Mouse (Mus musculus) splenic B cell, adult 2 months (primary cell): Measurements from ENCODE around the gene P3h2.

Experiments used
- DNase-seq: peaks from one replicate; pipeline ENCODE4 v3.0.0-alpha.2; 2011; ENCODE audit warnings: low read depth, low spot score
- H3K27me3 ChIP-seq: 2 replicates; pipeline ENCODE4 v1.6.1; 2012; ENCODE audit warnings: mild to moderate bottlenecking, low read length, moderate library complexity, mixed read lengths; ENCODE audit not compliant: control insufficient read depth, poor library complexity, insufficient read depth, severe bottlenecking
- H3K36me3 ChIP-seq: 2 replicates; pipeline ENCODE4 v1.6.1; 2012; ENCODE audit warnings: mild to moderate bottlenecking, low read length, moderate library complexity, mixed read lengths; ENCODE audit not compliant: control insufficient read depth, poor library complexity, insufficient read depth, severe bottlenecking

P3h2 gene

DNA sequence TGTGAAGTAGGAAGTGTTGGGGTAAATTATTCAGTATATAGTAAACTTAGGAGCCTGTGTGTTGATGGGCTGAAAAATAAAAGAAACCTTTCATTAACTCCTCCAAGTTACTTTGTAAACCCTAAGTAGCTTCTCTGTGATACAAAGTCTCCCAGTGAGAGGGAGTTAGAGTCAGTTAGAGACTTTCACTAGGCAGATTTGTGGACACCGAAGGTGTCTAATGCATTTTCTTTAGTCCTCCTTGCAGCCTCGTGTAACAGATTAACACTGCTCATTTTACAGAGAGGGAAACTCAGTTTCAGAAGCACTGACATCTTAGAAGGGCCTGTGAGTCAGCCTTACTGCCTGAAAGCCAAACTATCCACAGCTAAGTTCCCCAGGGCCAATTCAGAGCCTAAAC is 20.4 kb downstream of the P3h2 start:
- H3K36me3 ChIP-seq = no peaks in the 10 kb centered on the region
- no peaks in the 10 kb centered on the region for H3K27me3 ChIP-seq
- DNase-seq = no peak

DNA sequence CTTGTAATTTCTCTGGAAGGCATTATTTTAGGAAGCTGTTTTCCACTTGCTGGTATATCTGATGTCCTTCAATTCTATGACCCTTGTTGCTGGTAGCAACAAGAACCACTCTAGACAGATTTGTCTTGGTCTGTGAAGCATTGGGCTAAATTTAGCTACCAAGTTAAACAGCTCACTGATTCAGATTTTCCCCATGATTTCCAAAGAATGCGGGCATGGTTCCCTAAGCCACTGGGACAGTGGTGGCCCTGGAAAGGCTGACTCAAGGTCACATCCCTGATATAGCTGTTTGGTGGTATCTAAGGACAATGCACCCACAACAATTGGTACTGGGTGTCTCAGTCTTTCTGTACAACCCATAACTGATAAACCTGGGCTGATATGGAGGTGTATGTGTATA is 22.8 kb downstream of the P3h2 start:
- Histone ChIP-seq H3K36me3 (no peaks in the 10 kb centered on the region), H3K27me3 (no peaks in the 10 kb centered on the region)
- DNase-seq = no peak

- no peak for DNase-seq
- Histone ChIP-seq H3K27me3 (no peaks in the 10 kb centered on the region), H3K36me3 (no peaks in the 10 kb centered on the region)
These were observed 23.2 kb downstream of the P3h2 start for GRCm38 (mm10) chr16:26082391-26082790.

DNA sequence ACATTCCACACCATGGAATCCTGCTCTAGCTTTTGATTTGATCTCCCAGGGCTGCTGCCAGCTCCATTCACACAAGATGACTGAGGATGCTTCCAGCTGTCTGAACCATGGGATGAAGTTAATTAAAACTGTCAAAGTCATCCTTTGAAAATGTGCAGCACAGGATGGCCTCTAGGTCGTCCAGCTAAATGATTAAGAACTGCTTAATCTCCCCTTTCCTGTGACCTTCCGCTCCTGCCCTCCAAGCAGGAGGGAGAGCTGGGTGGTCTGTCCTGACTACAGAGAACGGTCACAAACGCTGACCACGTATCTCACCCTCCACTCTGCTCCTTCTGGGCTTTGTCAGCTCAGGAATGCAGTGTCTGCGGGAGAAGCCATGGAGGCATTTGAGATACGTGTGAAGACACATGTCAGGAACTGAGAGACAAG is 26.6 kb downstream of the P3h2 start:
- Histone ChIP-seq H3K27me3 (no peaks in the 10 kb centered on the region), H3K36me3 (no peaks in the 10 kb centered on the region)
- DNase-seq = no peak

GRCm38 (mm10) chr16:26078100-26078422 is 27.5 kb downstream of the P3h2 start:
- Histone ChIP-seq H3K36me3 (no peaks in the 10 kb centered on the region), H3K27me3 (no peaks in the 10 kb centered on the region)
- DNase-seq = no peak

- no peak for DNase-seq
- H3K36me3 ChIP-seq = no peaks in the 10 kb centered on the region
- H3K27me3 ChIP-seq = no peaks in the 10 kb centered on the region
These were observed 28.1 kb downstream of the P3h2 start for GRCm38 (mm10) chr16:26077246-26078099.

DNA sequence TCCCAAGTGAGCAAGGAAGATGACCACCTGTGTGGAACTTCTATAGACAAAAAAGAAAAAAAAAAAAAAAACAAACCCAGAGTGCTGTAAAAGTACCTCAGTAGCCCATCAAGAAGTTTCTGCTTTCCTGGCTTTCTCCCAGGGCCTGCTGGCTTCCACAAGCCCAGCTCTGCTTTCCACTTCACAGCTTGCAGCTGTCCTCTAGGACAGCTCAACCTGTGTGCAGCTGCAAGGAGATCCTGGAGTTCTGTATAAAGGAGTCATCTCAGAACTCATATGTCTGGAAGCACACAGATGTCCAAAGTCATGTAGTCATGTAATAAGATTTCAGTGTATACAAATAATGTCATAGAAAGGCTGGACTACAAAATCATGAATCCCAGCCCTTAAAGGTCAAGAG is 30.5 kb downstream of the P3h2 start:
- no peaks in the 10 kb centered on the region for H3K27me3 ChIP-seq
- no peak for DNase-seq
- H3K36me3 ChIP-seq = no peaks in the 10 kb centered on the region

DNA sequence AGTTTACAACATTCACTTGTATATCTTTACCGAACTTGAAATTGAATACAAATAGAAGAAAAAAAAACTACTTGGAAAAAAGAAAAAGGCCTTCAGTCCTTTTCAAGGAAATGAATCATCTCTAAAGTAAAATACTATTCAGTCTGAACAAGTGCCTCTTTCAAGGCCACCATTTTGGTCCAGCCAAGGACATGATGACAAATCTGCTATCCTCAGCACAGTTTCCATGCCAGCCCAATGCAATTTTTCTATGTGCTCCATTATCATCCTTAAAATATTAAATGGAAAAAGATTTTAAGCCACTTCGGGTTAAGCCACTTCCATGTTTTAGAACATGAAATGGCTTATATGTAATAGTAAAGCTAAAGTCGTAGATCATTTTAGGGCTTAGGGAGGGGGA is 35.2 kb downstream of the P3h2 start:
- DNase-seq = no peak
- Histone ChIP-seq H3K27me3 (no peaks in the 10 kb centered on the region), H3K36me3 (no peaks in the 10 kb centered on the region)

GRCm38 (mm10) chr16:26065060-26065459 is 40.5 kb downstream of the P3h2 start:
- Histone ChIP-seq H3K27me3 (no peaks in the 10 kb centered on the region), H3K36me3 (no peaks in the 10 kb centered on the region)
- no peak for DNase-seq

- DNase-seq = no peak
- Histone ChIP-seq H3K36me3 (no peaks in the 10 kb centered on the region), H3K27me3 (no peaks in the 10 kb centered on the region)
These were observed 45.1 kb downstream of the P3h2 start for GRCm38 (mm10) chr16:26060239-26061085.

DNA sequence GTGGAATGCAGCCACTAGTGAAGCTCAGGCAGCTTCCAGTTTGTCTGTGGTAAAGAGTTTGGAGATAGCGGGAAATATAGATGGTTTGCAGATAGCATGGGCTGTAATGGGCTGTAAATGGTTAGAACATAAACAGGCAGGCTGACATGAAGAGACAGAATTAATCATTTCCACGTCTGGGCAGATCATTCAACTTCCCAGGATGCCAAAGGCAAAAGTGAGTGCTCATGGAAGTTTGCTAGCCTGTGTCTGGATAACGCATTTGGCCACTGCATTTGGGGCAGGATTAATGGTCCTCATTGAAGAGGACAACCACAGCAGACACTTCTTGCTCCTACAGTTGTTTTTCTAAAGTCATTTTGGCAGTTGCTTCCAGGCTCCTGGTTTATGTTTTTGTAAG is 52.0 kb downstream of the P3h2 start:
- H3K27me3 ChIP-seq = no peaks in the 10 kb centered on the region
- no peak for DNase-seq
- no peaks in the 10 kb centered on the region for H3K36me3 ChIP-seq

DNA sequence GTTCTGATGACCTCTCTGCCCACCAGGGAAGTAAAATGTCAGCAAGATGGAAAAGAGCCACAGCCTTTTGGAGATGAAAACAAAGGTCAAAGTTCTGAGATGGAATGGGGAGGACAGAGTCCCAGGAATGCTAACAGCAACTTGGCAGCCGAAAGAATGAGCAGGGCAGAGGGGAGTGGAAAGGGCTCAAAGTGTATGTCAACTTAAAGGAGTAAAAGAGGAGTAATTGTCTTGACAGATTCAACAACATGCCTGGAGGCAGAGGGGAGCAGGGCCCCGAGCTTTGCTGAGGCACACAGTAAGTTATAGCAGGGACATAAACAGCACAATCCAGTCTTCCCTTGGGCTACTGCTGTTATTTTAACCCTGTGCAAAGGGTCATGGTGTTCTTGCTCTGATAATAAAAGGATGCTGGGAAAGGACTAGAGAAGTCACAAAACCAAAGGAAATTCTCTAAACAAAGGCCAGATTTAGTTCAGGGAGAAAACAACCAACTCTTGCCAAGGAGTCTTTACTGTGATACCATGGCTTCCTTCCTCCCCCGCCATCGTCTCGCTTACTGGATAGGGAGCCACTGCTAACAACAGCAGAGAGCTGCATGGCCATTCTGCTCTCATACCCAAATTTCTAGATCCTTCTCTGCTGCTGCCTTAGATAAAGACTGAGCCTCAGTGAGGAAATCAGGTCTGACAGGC is 56.0 kb downstream of the P3h2 start:
- no peaks in the 10 kb centered on the region for H3K36me3 ChIP-seq
- DNase-seq = no peak
- no peaks in the 10 kb centered on the region for H3K27me3 ChIP-seq

DNA sequence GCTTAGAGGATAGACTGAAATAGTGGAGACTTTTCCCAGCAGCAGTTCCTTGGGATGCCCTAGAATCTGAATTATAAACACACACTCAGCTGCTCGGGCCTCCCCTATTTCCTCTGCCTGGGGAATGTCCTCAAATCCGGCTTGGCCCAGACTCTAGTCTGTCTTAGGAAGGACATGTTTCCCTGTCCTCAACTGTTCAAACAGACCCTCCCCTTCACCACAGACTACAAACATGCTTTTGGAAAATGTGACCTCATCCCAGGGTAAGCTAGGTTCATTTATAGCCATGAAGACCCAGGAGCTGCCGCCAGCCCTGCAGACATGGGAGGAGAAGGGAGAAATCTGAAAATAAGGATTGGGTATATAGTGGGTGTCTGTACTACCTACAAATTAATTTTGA is 57.7 kb downstream of the P3h2 start:
- Histone ChIP-seq H3K36me3 (no peaks in the 10 kb centered on the region), H3K27me3 (no peaks in the 10 kb centered on the region)
- no peak for DNase-seq

- no peak for DNase-seq
- no peaks in the 10 kb centered on the region for H3K36me3 ChIP-seq
- H3K27me3 ChIP-seq = no peaks in the 10 kb centered on the region
These were observed 58.2 kb downstream of the P3h2 start for GRCm38 (mm10) chr16:26047396-26047795.

GRCm38 (mm10) chr16:26041929-26042303 is 63.7 kb downstream of the P3h2 start:
- DNase-seq = no peak
- H3K27me3 ChIP-seq = no peaks in the 10 kb centered on the region
- H3K36me3 ChIP-seq = no peaks in the 10 kb centered on the region
